Mouse (Mus musculus): ENCODE data around the gene Id2.

DNA sequence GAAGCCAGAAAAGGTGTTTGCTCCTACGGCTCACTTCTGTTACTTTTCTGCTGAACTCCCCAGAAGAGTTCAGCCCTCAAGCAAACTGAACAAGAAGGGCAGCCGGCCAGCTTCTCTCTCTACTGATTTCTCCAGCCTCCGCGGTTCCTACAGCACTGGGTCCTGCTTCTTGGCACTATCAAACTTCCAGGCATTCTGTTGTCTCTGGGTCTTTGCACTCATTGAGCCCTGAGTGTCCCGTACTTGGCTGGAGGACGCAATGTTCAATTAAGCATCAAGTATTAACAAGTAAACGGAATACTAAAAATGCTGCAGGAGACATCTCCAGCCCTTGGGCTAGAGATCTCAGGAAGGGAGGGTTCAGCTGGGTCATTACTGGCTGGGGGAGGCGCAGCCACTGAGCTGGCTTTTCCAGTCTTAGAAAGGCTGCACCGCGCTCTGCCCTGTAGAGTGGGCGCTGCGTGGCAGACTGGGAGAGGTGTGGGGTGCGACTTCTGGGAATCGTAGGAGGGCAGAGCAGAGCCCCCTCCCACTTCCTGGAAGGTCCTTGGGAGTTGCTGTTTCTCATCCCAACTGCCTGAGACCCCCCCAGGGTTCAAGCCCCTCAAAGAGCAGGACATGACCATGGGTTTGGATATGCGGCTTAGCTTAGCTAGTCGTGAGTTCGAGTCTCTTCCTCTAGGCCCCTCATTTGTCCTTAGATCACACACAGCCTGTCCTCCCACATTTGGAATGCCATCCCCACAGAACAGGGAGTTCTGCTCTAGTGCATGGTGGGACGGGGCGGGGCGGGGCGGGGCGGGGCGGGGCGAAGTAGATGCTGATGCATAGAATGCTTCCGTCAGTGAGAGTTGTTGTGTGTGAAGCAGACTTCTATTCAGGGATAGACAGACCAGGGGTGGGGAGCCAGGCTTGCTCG, 13.4 kb downstream of the Id2 start:
- TF ChIP-seq EP300 (IDR thresholded peaks at IDR 0.05; ENCODE audit: low read depth): no peak
- no peak for TF ChIP-seq CTCF (IDR thresholded peaks at IDR 0.05; ENCODE audit: low read depth)
